Mouse (Mus musculus) cerebellum, adult 11-12 months (tissue): ENCODE data around the gene Tbca.

Experiments used
- DNase-seq: peaks from one replicate; pipeline ENCODE4 v3.0.0; 2022

The Tbca gene

GRCm38 (mm10) chr13:94858016-94858575 lies 69.4 kb downstream of the Tbca start:
- no peak for DNase-seq

GRCm38 (mm10) chr13:94859256-94859655 lies 70.5 kb downstream of the Tbca start:
- DNase-seq = no peak

- DNase-seq = no peak
Observed at GRCm38 (mm10) chr13:94862491-94863230, 74.0 kb downstream of the Tbca start.

GRCm38 (mm10) chr13:94866906-94867305 lies 78.2 kb downstream of the Tbca start:
- no peak for DNase-seq

GRCm38 (mm10) chr13:94867772-94868171 lies 79.1 kb downstream of the Tbca start:
- no peak for DNase-seq

- no peak for DNase-seq
Observed at GRCm38 (mm10) chr13:94868478-94868950, 79.8 kb downstream of the Tbca start.

GRCm38 (mm10) chr13:94869541-94869940 lies 80.8 kb downstream of the Tbca start:
- no peak for DNase-seq

- no peak for DNase-seq
Observed at GRCm38 (mm10) chr13:94870071-94870460, 81.4 kb downstream of the Tbca start.

- DNase-seq = no peak
Observed at GRCm38 (mm10) chr13:94870461-94871186, 81.9 kb downstream of the Tbca start.

GRCm38 (mm10) chr13:94871806-94872320 lies 83.2 kb downstream of the Tbca start:
- no peak for DNase-seq

GRCm38 (mm10) chr13:94872439-94872838 lies 83.7 kb downstream of the Tbca start:
- no peak for DNase-seq

- DNase-seq = no peak
Observed at GRCm38 (mm10) chr13:94873111-94874038, 84.7 kb downstream of the Tbca start.

- DNase-seq = no peak
Observed at GRCm38 (mm10) chr13:94874039-94874425, 85.3 kb downstream of the Tbca start.

GRCm38 (mm10) chr13:94874656-94875395 lies 86.1 kb downstream of the Tbca start:
- no peak for DNase-seq

- DNase-seq = no peak
Observed at GRCm38 (mm10) chr13:94875396-94875880, 86.7 kb downstream of the Tbca start, which contains the start of gene Otp. Otp (plus strand) TSS chr13:94875602.

GRCm38 (mm10) chr13:94876286-94877210 lies 87.8 kb downstream of the Tbca start:
- DNase-seq = no peak

- DNase-seq = no peak
Observed at GRCm38 (mm10) chr13:94877211-94877590, 88.5 kb downstream of the Tbca start.

- DNase-seq = no peak
Observed at GRCm38 (mm10) chr13:94877991-94878745, 89.5 kb downstream of the Tbca start.

- no peak for DNase-seq
Observed at GRCm38 (mm10) chr13:94881201-94881600, 92.5 kb downstream of the Tbca start.

GRCm38 (mm10) chr13:94882221-94882620 lies 93.5 kb downstream of the Tbca start:
- no peak for DNase-seq
